Mouse (Mus musculus) forebrain, embryonic 10.5 days (tissue): ENCODE measurements around the gene Tmem25. TPM values are rescaled to one million over a fixed set of nuclear protein-coding genes. Genes with fewer than 3 reads are reported as not detected.

Source experiments
- DNase-seq: peaks from one replicate; pipeline ENCODE4 v3.0.0-alpha.2; 2017; ENCODE audit warnings: low spot score; ENCODE audit errors: extremely low spot score
- H3K27ac ChIP-seq: fragments of 300-500 bp; sonication (generic); 2 replicates; pipeline ENCODE4 v1.5.1; 2016; ENCODE audit warnings: mild to moderate bottlenecking
- H3K27me3 ChIP-seq: fragments of 300-500 bp; sonication (generic); 2 replicates; pipeline ENCODE4 v1.6.1; 2016; ENCODE audit warnings: mild to moderate bottlenecking; ENCODE audit not compliant: poor library complexity, severe bottlenecking
- H3K36me3 ChIP-seq: fragments of 300-500 bp; sonication (generic); replicated peaks from 2 replicates; pipeline ENCODE4 v1.6.1; 2016; ENCODE audit warnings: mild to moderate bottlenecking, moderate library complexity
- H3K4me1 ChIP-seq: fragments of 300-500 bp; sonication (generic); 2 replicates; pipeline ENCODE4 v1.6.1; 2016
- H3K4me3 ChIP-seq: fragments of 300-500 bp; sonication (generic); 2 replicates; pipeline ENCODE4 v1.5.1; 2016; ENCODE audit warnings: mild to moderate bottlenecking, moderate library complexity
- H3K9me3 ChIP-seq: fragments of 300-500 bp; sonication (generic); 2 replicates; pipeline ENCODE4 v1.6.1; 2016; ENCODE audit warnings: mild to moderate bottlenecking, moderate library complexity
- WGBS: fragments of 180-500 bp; shearing (Covaris S2); methylation state at CpG from one replicate; pipeline ENCODE4 v1.1.7; 2016; 5-methylcytosine and 5-hydroxymethylcytosine counted together
- polyA plus RNA-seq: library from polyadenylated mRNA; unstranded; fragments of >200 nt; fragmentation: Nextera tagmentation; extraction: Ambion mirVana; gene quantifications from 2 replicates; pipeline ENCODE4 v1.2.1, GENCODE M21; 2016

The Tmem25 gene
- polyA plus RNA-seq: 2.1 and 3.0 TPM in 2 replicates

GRCm38 (mm10) chr9:44799102-44799957, at the start of gene Tmem25:
Gene Tmem25, minus strand, starts transcription at chr9:44799307.
- Histone ChIP-seq H3K9me3 (no peaks in the 10 kb centered on the region), H3K27me3 (peaks cover 51% of the 10 kb centered on the region), H3K4me1 (peaks cover 27% of the 10 kb centered on the region), H3K36me3 (no peaks in the 10 kb centered on the region), H3K27ac (peak within 1 kb of the TSS; percentile 84), H3K4me3 (peak within 1 kb of the TSS; percentile 74)
- DNase-seq: peak; percentile 82
- WGBS: under 1% methylated on average over 75 of the region's 75 CpGs

GRCm38 (mm10) chr9:44847446-44847845, 48.3 kb upstream of the Tmem25 start:
- H3K36me3 ChIP-seq: peaks cover 97% of the 10 kb centered on the region
- no peaks in the 10 kb centered on the region for H3K27me3 ChIP-seq
- H3K9me3 ChIP-seq: no peaks in the 10 kb centered on the region
- H3K27ac ChIP-seq: no peak overlapping the region
- no peaks in the 10 kb centered on the region for H3K4me1 ChIP-seq
- DNase-seq: no peak
- no peak overlapping the region for H3K4me3 ChIP-seq
- 90% methylated on average over 6 of the region's 6 CpGs for WGBS

GRCm38 (mm10) chr9:44841241-44841640, 42.1 kb upstream of the Tmem25 start:
- Histone ChIP-seq H3K27me3 (no peaks in the 10 kb centered on the region), H3K9me3 (no peaks in the 10 kb centered on the region), H3K27ac (no peak overlapping the region), H3K36me3 (peaks cover 97% of the 10 kb centered on the region), H3K4me1 (no peaks in the 10 kb centered on the region), H3K4me3 (no peak overlapping the region)
- 94% methylated on average over 10 of the region's 10 CpGs for WGBS
- DNase-seq: no peak

- DNase-seq: peak; percentile 68
- peaks cover 97% of the 10 kb centered on the region for H3K36me3 ChIP-seq
- H3K4me1 ChIP-seq: no peaks in the 10 kb centered on the region
- no peak overlapping the region for H3K4me3 ChIP-seq
- no peak overlapping the region for H3K27ac ChIP-seq
- no peaks in the 10 kb centered on the region for H3K9me3 ChIP-seq
- WGBS: 58% methylated on average over 7 of the region's 7 CpGs
- no peaks in the 10 kb centered on the region for H3K27me3 ChIP-seq
These were observed 37.3 kb upstream of the Tmem25 start for GRCm38 (mm10) chr9:44836439-44836838.

GRCm38 (mm10) chr9:44832356-44832755, 33.2 kb upstream of the Tmem25 start:
- H3K4me3 ChIP-seq: no peak overlapping the region
- no peak overlapping the region for H3K27ac ChIP-seq
- no peaks in the 10 kb centered on the region for H3K4me1 ChIP-seq
- WGBS: 96% methylated on average over 4 of the region's 4 CpGs
- peaks cover 97% of the 10 kb centered on the region for H3K36me3 ChIP-seq
- DNase-seq: no peak
- H3K9me3 ChIP-seq: no peaks in the 10 kb centered on the region
- no peaks in the 10 kb centered on the region for H3K27me3 ChIP-seq

- Histone ChIP-seq H3K27me3 (no peaks in the 10 kb centered on the region), H3K36me3 (peaks cover 99% of the 10 kb centered on the region)
These were observed 31.4 kb upstream of the Tmem25 start for GRCm38 (mm10) chr9:44830506-44830905.

DNA sequence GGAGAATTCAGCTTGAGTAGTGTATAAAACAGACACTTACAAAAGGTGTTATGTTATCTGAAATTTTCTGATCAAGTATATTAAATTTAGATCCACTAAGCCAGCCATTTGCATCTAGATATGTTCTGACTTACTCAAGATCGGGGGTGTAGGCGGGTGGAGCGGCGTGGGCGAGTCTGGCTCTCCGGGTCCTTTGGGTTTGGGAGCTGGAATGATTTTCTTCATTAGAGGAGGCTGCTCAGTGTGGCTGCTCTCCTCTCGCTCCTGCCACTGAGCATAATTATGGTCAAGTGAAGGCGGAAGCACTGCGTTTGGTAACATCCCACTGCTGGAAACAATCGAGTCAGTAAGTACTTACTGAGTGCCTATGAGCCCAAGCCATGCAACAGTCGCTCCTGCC, 29.8 kb upstream of the Tmem25 start:
- no peak for DNase-seq
- peaks cover 99% of the 10 kb centered on the region for H3K36me3 ChIP-seq
- H3K4me3 ChIP-seq: no peak overlapping the region
- no peak overlapping the region for H3K27ac ChIP-seq
- H3K4me1 ChIP-seq: no peaks in the 10 kb centered on the region
- H3K9me3 ChIP-seq: no peaks in the 10 kb centered on the region
- H3K27me3 ChIP-seq: no peaks in the 10 kb centered on the region
- WGBS: 97% methylated on average over 11 of the region's 11 CpGs

More at GRCm38 (mm10) chr9:44830506-44830905, 31.4 kb upstream of the Tmem25 start:
- DNase-seq: no peak
- Histone ChIP-seq H3K27ac (no peak overlapping the region), H3K9me3 (no peaks in the 10 kb centered on the region), H3K4me3 (no peak overlapping the region), H3K4me1 (no peaks in the 10 kb centered on the region)
- 88% methylated on average over 2 of the region's 2 CpGs for WGBS

DNA sequence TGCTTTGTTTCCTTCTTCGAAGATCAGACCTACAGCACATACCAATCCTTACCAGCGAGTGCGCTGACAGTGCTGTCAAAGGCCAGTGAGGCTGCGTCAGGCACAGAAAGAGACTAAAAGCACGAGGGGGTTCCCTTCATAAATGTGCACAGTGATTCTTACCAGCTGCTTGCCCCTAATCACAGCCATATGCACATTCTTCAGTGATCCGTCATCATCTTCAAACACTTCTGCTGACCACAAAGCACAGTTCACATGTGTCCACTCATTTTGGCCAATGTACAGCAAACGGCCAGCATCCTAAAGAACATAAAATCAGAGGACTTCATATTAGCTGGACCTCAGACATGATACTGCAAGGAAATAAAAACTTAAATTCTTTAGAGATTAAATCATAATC, 27.6 kb upstream of the Tmem25 start:
- no peak overlapping the region for H3K4me3 ChIP-seq
- 83% methylated on average over 7 of the region's 7 CpGs for WGBS
- H3K27me3 ChIP-seq: no peaks in the 10 kb centered on the region
- DNase-seq: no peak
- H3K27ac ChIP-seq: no peak overlapping the region
- H3K4me1 ChIP-seq: no peaks in the 10 kb centered on the region
- H3K9me3 ChIP-seq: no peaks in the 10 kb centered on the region
- peaks cover 99% of the 10 kb centered on the region for H3K36me3 ChIP-seq

DNA sequence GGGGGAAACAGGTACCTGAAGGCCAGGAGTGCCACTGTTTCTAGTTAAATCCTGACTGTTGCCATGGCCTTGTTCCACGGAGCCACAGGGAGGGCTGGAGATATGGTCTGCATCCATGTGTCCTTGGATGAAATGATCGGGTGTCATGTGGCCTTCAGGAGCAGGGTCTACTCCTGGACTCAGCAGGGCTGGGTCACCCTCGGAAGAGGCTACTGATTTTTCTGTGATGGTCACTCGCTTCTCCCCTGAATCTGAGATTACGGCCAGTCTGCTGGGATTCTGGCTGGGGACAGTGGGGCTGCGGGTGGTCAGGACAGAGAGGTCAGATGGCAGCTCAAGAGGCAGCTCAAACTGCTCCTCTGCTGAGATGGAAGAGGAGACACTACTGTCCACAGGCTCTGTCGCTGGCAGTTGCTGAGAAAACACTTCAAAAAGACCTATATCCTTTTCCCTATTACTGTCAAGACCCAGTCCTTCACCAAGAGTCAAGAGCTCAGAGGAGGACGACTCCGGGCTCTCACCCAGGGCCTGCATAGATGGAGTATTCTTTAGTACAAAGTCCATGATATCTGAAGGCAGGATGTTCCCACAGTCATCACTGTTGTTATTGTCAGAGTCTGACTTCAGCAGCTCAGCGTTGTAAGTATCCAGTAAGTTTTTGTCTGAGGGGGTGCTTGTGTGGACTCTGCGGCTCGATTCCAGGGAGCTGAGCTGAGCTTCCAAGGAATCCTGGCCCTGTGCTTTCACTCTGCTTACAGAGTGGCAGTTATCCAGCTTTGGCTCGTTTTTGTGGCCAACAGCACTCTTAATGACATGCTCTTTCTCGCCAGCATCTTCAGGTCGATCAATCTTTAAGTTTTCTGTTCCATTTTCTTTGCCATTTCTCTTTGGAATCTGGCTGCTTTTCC, 21.1 kb upstream of the Tmem25 start:
- H3K9me3 ChIP-seq: no peaks in the 10 kb centered on the region
- no peaks in the 10 kb centered on the region for H3K27me3 ChIP-seq
- no peak overlapping the region for H3K4me3 ChIP-seq
- peaks cover 100% of the 10 kb centered on the region for H3K36me3 ChIP-seq
- no peak for DNase-seq
- WGBS: 93% methylated on average over 15 of the region's 15 CpGs
- no peak overlapping the region for H3K27ac ChIP-seq
- H3K4me1 ChIP-seq: no peaks in the 10 kb centered on the region

GRCm38 (mm10) chr9:44817522-44817921, 18.4 kb upstream of the Tmem25 start:
- Histone ChIP-seq H3K27ac (no peak overlapping the region), H3K27me3 (no peaks in the 10 kb centered on the region), H3K9me3 (no peaks in the 10 kb centered on the region), H3K4me1 (no peaks in the 10 kb centered on the region), H3K4me3 (no peak overlapping the region), H3K36me3 (peaks cover 100% of the 10 kb centered on the region)
- WGBS: 89% methylated on average over 5 of the region's 5 CpGs
- DNase-seq: no peak

- H3K36me3 ChIP-seq: peaks cover 100% of the 10 kb centered on the region
- no peaks in the 10 kb centered on the region for H3K27me3 ChIP-seq
- H3K27ac ChIP-seq: no peak overlapping the region
- H3K4me1 ChIP-seq: no peaks in the 10 kb centered on the region
- no peak overlapping the region for H3K4me3 ChIP-seq
- DNase-seq: no peak
- no peaks in the 10 kb centered on the region for H3K9me3 ChIP-seq
- WGBS: 95% methylated on average over 8 of the region's 8 CpGs
These were observed 15.1 kb upstream of the Tmem25 start for GRCm38 (mm10) chr9:44814179-44814578.

DNA sequence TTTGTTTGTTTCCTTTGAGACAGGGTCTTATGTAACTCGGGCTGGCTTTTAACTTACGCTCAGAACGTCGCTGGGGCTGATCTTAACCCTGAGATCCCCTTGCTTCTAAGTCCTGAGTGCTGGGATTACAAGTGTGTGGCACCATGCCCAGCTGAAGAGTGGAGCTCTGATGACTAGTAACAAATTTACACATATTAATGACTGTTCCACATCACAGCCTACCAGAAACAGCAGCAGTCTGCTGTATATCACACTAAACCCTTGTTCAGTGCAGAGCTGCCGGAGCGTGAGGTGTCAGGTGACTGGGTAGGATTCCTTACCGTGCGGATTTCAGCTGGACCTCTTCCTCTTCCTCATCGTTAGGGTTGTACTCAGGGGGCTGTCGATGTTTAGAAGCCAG, 11.2 kb upstream of the Tmem25 start:
- H3K36me3 ChIP-seq: peaks cover 100% of the 10 kb centered on the region

DNA sequence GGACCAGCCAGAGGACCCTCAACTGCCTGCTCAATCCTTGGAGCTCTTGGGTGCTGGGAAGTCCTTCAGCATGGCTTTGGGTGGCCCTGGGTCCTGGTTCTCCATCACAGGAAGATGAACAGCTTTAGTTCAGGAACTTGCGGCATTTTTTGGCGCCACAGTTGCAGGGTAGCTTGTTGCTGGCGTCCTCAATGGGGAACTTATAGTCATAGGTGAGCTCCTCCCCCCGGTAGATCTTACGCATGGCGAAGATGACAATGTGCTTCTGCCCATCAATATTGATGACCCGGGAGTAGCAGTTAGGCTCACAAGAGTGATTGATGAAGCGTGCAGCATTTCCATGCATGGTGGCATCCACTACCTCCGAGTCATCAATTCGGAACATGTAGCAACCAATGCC, 8.7 kb upstream of the Tmem25 start:
- H3K36me3 ChIP-seq: peaks cover 83% of the 10 kb centered on the region
- H3K4me1 ChIP-seq: no peaks in the 10 kb centered on the region
- no peaks in the 10 kb centered on the region for H3K9me3 ChIP-seq
- no peak overlapping the region for H3K27ac ChIP-seq
- no peak overlapping the region for H3K4me3 ChIP-seq
- 96% methylated on average over 10 of the region's 10 CpGs for WGBS
- DNase-seq: no peak
- peaks cover 1% of the 10 kb centered on the region; the same call in 1 of the 2 replicates for H3K27me3 ChIP-seq

More for the DNA sequence above, 11.2 kb upstream of the Tmem25 start:
- no peaks in the 10 kb centered on the region for H3K9me3 ChIP-seq
- DNase-seq: no peak
- H3K27me3 ChIP-seq: no peaks in the 10 kb centered on the region
- H3K27ac ChIP-seq: no peak overlapping the region
- no peak overlapping the region for H3K4me3 ChIP-seq
- no peaks in the 10 kb centered on the region for H3K4me1 ChIP-seq
- 93% methylated on average over 10 of the region's 10 CpGs for WGBS
